Mouse (Mus musculus) right cerebral cortex, adult 2 months (tissue): Measurements from ENCODE around the gene Ctsh.

Experiments used
- DNase-seq, 2 experiments: peaks; one replicate each; pipeline ENCODE4 v3.0.0; 2021 to 2022; ENCODE audit warnings: low spot score in 2 of 2

Ctsh gene

GRCm38 (mm10) chr9:90113151-90113550 lies 59.2 kb downstream of the Ctsh start:
- no peak for DNase-seq

- peak; percentile 90 to 94 for DNase-seq
Measured at GRCm38 (mm10) chr9:90113651-90114566, 60.0 kb downstream of the Ctsh start.

GRCm38 (mm10) chr9:90114567-90115307 lies 60.8 kb downstream of the Ctsh start, which contains the start of gene Morf4l1:
Gene Morf4l1, minus strand, starts transcription at chr9:90114774.
- peak; percentile 98 for DNase-seq

- no peak for DNase-seq
Measured at GRCm38 (mm10) chr9:90115308-90115700, 61.4 kb downstream of the Ctsh start.

- no peak for DNase-seq
Measured at GRCm38 (mm10) chr9:90117234-90117633, 63.3 kb downstream of the Ctsh start.

GRCm38 (mm10) chr9:90122246-90122740 lies 68.3 kb downstream of the Ctsh start:
- DNase-seq, result no peak

- DNase-seq, result no peak
Measured at GRCm38 (mm10) chr9:90124156-90124872, 70.4 kb downstream of the Ctsh start.

- DNase-seq, result no peak
Measured at GRCm38 (mm10) chr9:90124873-90125245, 70.9 kb downstream of the Ctsh start.
